Mouse (Mus musculus) cerebellum, adult 11-12 months (tissue): ENCODE measurements around the gene Gm18596.
A peak's percentile ranks its signal among the peaks of the same experiment; 100 is the strongest.
"Not testable (repeated sequence)": the region's sequence is repeated elsewhere in the genome, so short reads cannot be mapped to it uniquely, and the experiment has no call there.

Source experiments
- DNase-seq: peaks from one replicate; pipeline ENCODE4 v3.0.0; 2022

The Gm18596 gene

GRCm38 (mm10) chr10:77741924-77742688 lies at the start of gene Gm18596:
Gene Gm18596, minus strand, starts transcription at chr10:77742638.
- peak; percentile 18 for DNase-seq

GRCm38 (mm10) chr10:77788621-77789020 lies 46.2 kb upstream of the Gm18596 start:
- DNase-seq, result no peak

- DNase-seq, result not testable (repeated sequence)
Observed at GRCm38 (mm10) chr10:77787876-77788275, 45.4 kb upstream of the Gm18596 start, which contains the start of gene Gm7137. Gene Gm7137, minus strand, starts transcription at chr10:77788200.

- DNase-seq, result not testable (repeated sequence)
Observed at GRCm38 (mm10) chr10:77783396-77783795, 41.0 kb upstream of the Gm18596 start.

GRCm38 (mm10) chr10:77782442-77782841 lies 40.0 kb upstream of the Gm18596 start, which contains the start of gene Gm3250:
Gene Gm3250, minus strand, starts transcription at chr10:77782542.
- DNase-seq, result not testable (repeated sequence)

GRCm38 (mm10) chr10:77776844-77777243 lies 34.4 kb upstream of the Gm18596 start, which contains the start of gene Gm7138:
Gene Gm7138, minus strand, starts transcription at chr10:77776944.
- not testable (repeated sequence) for DNase-seq

- DNase-seq, result not testable (repeated sequence)
Observed at GRCm38 (mm10) chr10:77772142-77772541, 29.7 kb upstream of the Gm18596 start.

GRCm38 (mm10) chr10:77771225-77771624 lies 28.8 kb upstream of the Gm18596 start, which contains the start of gene Gm3238:
Gene Gm3238, minus strand, starts transcription at chr10:77771325.
- DNase-seq, result not testable (repeated sequence)

- no peak for DNase-seq
Observed at GRCm38 (mm10) chr10:77769727-77770126, 27.3 kb upstream of the Gm18596 start.

GRCm38 (mm10) chr10:77759582-77759981 lies 17.1 kb upstream of the Gm18596 start, which contains the start of gene Gm3233:
Gene Gm3233, minus strand, starts transcription at chr10:77759682.
- DNase-seq, result not testable (repeated sequence)

GRCm38 (mm10) chr10:77753448-77753847 lies 11.0 kb upstream of the Gm18596 start:
- DNase-seq, result no peak

GRCm38 (mm10) chr10:77752312-77752711 lies 9.9 kb upstream of the Gm18596 start:
- not testable (repeated sequence) for DNase-seq

- DNase-seq, result not testable (repeated sequence)
Observed at GRCm38 (mm10) chr10:77751254-77751653, 8.8 kb upstream of the Gm18596 start, which contains the start of gene Gm9736. Gene Gm9736, minus strand, starts transcription at chr10:77751354.

- peak; percentile 41 for DNase-seq
Observed at GRCm38 (mm10) chr10:77750686-77751085, 8.2 kb upstream of the Gm18596 start.

- no peak for DNase-seq
Observed at GRCm38 (mm10) chr10:77738929-77739328, 3.5 kb downstream of the Gm18596 start.

- no peak for DNase-seq
Observed at GRCm38 (mm10) chr10:77735928-77736327, 6.5 kb downstream of the Gm18596 start.

- DNase-seq, result no peak
Observed at GRCm38 (mm10) chr10:77729241-77729640, 13.2 kb downstream of the Gm18596 start.

GRCm38 (mm10) chr10:77728280-77728679 lies 14.2 kb downstream of the Gm18596 start:
- no peak for DNase-seq

GRCm38 (mm10) chr10:77726186-77726585 lies 16.3 kb downstream of the Gm18596 start, which contains the start of gene Gm10100:
Gene Gm10100, plus strand, starts transcription at chr10:77726486.
- DNase-seq, result peak; percentile 6

GRCm38 (mm10) chr10:77724855-77725254 lies 17.6 kb downstream of the Gm18596 start:
- DNase-seq, result no peak

- DNase-seq, result not testable (repeated sequence)
Observed at GRCm38 (mm10) chr10:77720299-77720698, 22.1 kb downstream of the Gm18596 start, which contains the start of gene Krtap12-1. Gene Krtap12-1, plus strand, starts transcription at chr10:77720599.

GRCm38 (mm10) chr10:77715507-77715906 lies 26.9 kb downstream of the Gm18596 start, which contains the start of gene Gm10142:
Gene Gm10142, plus strand, starts transcription at chr10:77715807.
- no peak for DNase-seq

- DNase-seq, result no peak
Observed at GRCm38 (mm10) chr10:77713734-77714133, 28.7 kb downstream of the Gm18596 start.

GRCm38 (mm10) chr10:77711157-77711556 lies 31.3 kb downstream of the Gm18596 start, which contains the start of gene Gm10024:
Gene Gm10024, plus strand, starts transcription at chr10:77711457.
- DNase-seq, result not testable (repeated sequence)
